Mouse (Mus musculus) forebrain, embryonic 10.5 days (tissue): Measurements from ENCODE around the gene Naaladl1. TPM values are rescaled to one million over a fixed set of nuclear protein-coding genes. Genes with fewer than 3 reads are reported as not detected.
"Not testable (repeated sequence)": the region's sequence is repeated elsewhere in the genome, so short reads cannot be mapped to it uniquely, and the experiment has no call there.

ENCODE experiments used
- DNase-seq: peaks from one replicate; pipeline ENCODE4 v3.0.0-alpha.2; 2017; ENCODE audit warnings: low spot score; ENCODE audit errors: extremely low spot score
- H3K27ac ChIP-seq: fragments of 300-500 bp; sonication (generic); 2 replicates; pipeline ENCODE4 v1.5.1; 2016; ENCODE audit warnings: mild to moderate bottlenecking
- H3K27me3 ChIP-seq: fragments of 300-500 bp; sonication (generic); 2 replicates; pipeline ENCODE4 v1.6.1; 2016; ENCODE audit warnings: mild to moderate bottlenecking; ENCODE audit not compliant: poor library complexity, severe bottlenecking
- H3K36me3 ChIP-seq: fragments of 300-500 bp; sonication (generic); replicated peaks from 2 replicates; pipeline ENCODE4 v1.6.1; 2016; ENCODE audit warnings: mild to moderate bottlenecking, moderate library complexity
- H3K4me1 ChIP-seq: fragments of 300-500 bp; sonication (generic); 2 replicates; pipeline ENCODE4 v1.6.1; 2016
- H3K4me3 ChIP-seq: fragments of 300-500 bp; sonication (generic); 2 replicates; pipeline ENCODE4 v1.5.1; 2016; ENCODE audit warnings: mild to moderate bottlenecking, moderate library complexity
- H3K9me3 ChIP-seq: fragments of 300-500 bp; sonication (generic); 2 replicates; pipeline ENCODE4 v1.6.1; 2016; ENCODE audit warnings: mild to moderate bottlenecking, moderate library complexity
- WGBS: fragments of 180-500 bp; shearing (Covaris S2); methylation state at CpG from one replicate; pipeline ENCODE4 v1.1.7; 2016; 5-methylcytosine and 5-hydroxymethylcytosine counted together
- polyA plus RNA-seq: library from polyadenylated mRNA; unstranded; fragments of >200 nt; fragmentation: Nextera tagmentation; extraction: Ambion mirVana; gene quantifications from 2 replicates; pipeline ENCODE4 v1.2.1, GENCODE M21; 2016

Naaladl1 gene
- polyA plus RNA-seq, 1 experiment from 2014 or later, result 0.88 TPM

GRCm38 (mm10) chr19:6126289-6126688, 20.7 kb downstream of the Naaladl1 start:
- H3K4me3 ChIP-seq, result no peak overlapping the region
- no peaks in the 10 kb centered on the region for H3K27me3 ChIP-seq
- H3K4me1 ChIP-seq, result peaks cover 27% of the 10 kb centered on the region
- 0 out of 2 replicates have a peak, but pooled peaks cover 3% of the 10 kb centered on the region for H3K36me3 ChIP-seq
- no peak for DNase-seq
- H3K9me3 ChIP-seq, result no peaks in the 10 kb centered on the region
- H3K27ac ChIP-seq, result no peak overlapping the region
- WGBS, result 31% methylated on average over 4 of the region's 4 CpGs

GRCm38 (mm10) chr19:6126789-6127580, 21.4 kb downstream of the Naaladl1 start:
- Histone ChIP-seq H3K4me1 (peaks cover 24% of the 10 kb centered on the region), H3K36me3 (no peaks in the 10 kb centered on the region), H3K27me3 (no peaks in the 10 kb centered on the region), H3K27ac (peak overlapping the region; percentile 88), H3K9me3 (no peaks in the 10 kb centered on the region), H3K4me3 (peak overlapping the region; percentile 64)
- DNase-seq, result no peak
- WGBS, result 79% methylated on average over 10 of the region's 10 CpGs

GRCm38 (mm10) chr19:6127760-6128341, 22.3 kb downstream of the Naaladl1 start, which contains the start of gene Snx15:
TSS of gene Snx15 (minus strand) at chr19:6128304.
- Histone ChIP-seq H3K4me3 (peak within 1 kb of the TSS; percentile 64), H3K4me1 (peaks cover 23% of the 10 kb centered on the region), H3K27ac (peak within 1 kb of the TSS; percentile 88), H3K27me3 (no peaks in the 10 kb centered on the region), H3K36me3 (no peaks in the 10 kb centered on the region), H3K9me3 (no peaks in the 10 kb centered on the region)
- DNase-seq, result peak; percentile 91
- under 1% methylated on average over 32 of the region's 32 CpGs for WGBS

DNA sequence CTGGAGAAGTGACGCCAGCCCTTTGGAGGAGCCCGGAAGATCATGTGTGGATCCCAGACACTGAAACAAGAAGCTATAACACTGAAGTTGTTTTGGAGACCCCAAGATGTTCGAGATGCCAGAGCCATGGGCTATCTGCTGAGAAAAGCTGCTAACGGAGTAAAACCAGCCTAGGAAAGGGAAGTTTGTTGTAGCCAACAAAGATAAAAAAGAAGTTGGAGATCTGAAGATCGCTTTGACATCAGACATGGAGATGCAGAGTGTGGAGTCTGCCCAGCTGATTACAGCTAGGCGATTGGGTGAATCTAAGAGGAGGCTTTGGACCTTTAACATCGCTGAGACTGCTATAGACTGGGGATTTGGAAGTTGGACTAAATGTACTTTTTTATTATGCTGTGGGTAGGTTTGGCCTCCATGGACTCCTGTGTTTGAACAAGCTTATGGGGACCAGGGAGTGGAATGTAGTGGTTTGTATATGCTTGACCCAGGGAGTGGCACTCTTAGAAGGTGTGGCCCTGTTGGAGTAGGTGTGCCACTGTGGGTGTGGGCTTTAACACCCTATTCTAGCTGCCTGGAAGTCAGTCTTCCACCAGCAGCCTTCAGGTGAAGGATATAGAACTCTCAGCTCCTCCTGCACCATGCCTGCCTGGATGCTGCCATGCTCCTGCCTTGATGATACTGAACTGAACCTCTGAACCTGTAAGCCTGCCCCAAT, 25.0 kb downstream of the Naaladl1 start:
- Histone ChIP-seq H3K36me3 (peaks cover 22% of the 10 kb centered on the region), H3K4me1 (peaks cover 35% of the 10 kb centered on the region)
- not testable (repeated sequence) for H3K27me3 ChIP-seq, H3K27ac ChIP-seq, DNase-seq, H3K4me3 ChIP-seq, H3K9me3 ChIP-seq
- 81% methylated on average over 7 of the region's 7 CpGs for WGBS

DNA sequence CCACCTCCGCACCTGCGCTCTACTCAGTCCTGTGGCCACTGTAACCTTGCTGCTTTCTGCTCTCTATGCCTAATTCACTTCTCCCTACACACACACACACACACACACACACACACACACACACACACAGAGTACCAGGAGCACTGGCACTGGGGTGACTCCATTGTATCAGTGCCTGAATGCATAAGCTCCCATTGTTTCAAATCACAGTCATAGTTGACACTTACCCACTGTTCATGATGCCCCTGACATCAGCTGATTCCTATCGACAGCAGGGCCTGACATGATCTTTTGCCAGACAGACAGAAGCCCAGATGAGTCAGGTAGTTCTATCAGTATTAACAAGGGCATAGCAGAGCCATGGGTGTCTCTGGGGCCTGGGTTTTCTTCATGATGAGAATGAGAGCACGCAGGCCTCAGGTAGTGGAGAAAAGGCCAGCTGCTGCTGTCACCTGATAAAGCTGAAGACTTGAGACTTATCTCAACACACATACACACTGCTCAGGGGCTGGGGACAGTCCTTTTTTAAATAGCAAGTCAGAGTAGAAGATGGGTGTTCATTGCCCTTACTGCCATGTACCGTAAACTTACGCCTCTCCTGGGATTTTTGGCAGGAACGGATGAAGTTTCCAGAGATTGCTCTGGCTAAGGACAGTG, 26.7 kb downstream of the Naaladl1 start:
- Histone ChIP-seq H3K4me1 (peaks cover 45% of the 10 kb centered on the region), H3K9me3 (no peaks in the 10 kb centered on the region), H3K27me3 (no peaks in the 10 kb centered on the region), H3K36me3 (peaks cover 39% of the 10 kb centered on the region), H3K4me3 (no peak overlapping the region), H3K27ac (peak overlapping the region; percentile 48; the same call in 1 of the 2 replicates)
- 89% methylated on average over 7 of the region's 7 CpGs for WGBS
- no peak for DNase-seq

DNA sequence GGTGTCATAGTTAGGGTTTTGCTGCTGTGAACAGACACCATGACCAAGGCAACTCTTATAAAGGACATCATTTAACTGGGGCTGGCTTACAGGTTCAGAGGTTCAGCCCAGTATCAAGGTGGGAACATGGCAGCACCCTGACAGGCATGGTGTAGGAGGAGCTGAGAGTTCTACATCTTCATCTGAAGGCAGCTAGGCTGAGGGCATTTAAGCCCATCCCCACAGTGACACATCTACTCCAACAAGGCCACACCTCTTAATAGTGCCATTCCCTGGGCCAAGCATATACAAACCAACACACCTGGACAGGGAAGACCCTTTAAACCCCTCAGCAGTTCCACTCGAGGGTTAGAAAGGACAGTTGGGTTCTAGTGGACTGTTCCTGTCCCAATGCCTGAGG, 27.6 kb downstream of the Naaladl1 start:
- H3K4me3 ChIP-seq, H3K27me3 ChIP-seq, H3K9me3 ChIP-seq, DNase-seq, H3K27ac ChIP-seq: not testable (repeated sequence)
- WGBS, result 66% methylated on average over 1 of the region's 1 CpGs
- Histone ChIP-seq H3K4me1 (peaks cover 39% of the 10 kb centered on the region), H3K36me3 (peaks cover 48% of the 10 kb centered on the region)

- no peaks in the 10 kb centered on the region for H3K27me3 ChIP-seq
- peaks cover 50% of the 10 kb centered on the region for H3K4me1 ChIP-seq
- no peak overlapping the region for H3K4me3 ChIP-seq
- WGBS, result 84% methylated on average over 3 of the region's 3 CpGs
- no peak for DNase-seq
- no peak overlapping the region for H3K27ac ChIP-seq
- H3K9me3 ChIP-seq, result no peaks in the 10 kb centered on the region
- H3K36me3 ChIP-seq, result peaks cover 53% of the 10 kb centered on the region
These were observed 30.8 kb downstream of the Naaladl1 start for GRCm38 (mm10) chr19:6136397-6136796.

DNA sequence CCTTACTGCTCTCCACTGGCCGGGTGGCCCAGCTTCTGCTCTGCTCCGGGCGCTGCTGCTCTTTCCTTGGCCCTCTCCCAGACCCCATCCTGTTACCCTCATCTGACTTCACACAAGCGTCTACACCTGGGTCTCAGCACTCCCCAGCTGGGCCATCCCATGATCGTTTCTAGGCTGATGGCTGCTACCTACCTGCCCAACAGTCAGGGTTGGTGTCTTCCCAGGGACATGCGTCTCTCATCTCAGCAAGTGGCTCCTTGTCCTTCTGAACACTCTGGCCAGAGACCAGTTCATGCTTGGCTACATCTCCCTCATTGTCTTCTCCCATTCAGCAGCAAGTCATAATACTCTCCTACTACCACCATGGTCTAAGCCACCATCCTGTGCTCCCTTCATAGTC, 34.1 kb downstream of the Naaladl1 start:
- peaks cover 40% of the 10 kb centered on the region for H3K36me3 ChIP-seq
- DNase-seq, result no peak
- no peaks in the 10 kb centered on the region for H3K27me3 ChIP-seq
- no peaks in the 10 kb centered on the region for H3K9me3 ChIP-seq
- peak overlapping the region; percentile 75 for H3K4me3 ChIP-seq
- H3K4me1 ChIP-seq, result peaks cover 40% of the 10 kb centered on the region
- peak overlapping the region; percentile 98; the same call in 1 of the 2 replicates for H3K27ac ChIP-seq
- WGBS, result 91% methylated on average over 6 of the region's 6 CpGs

- H3K4me3 ChIP-seq, result peak overlapping the region; percentile 75
- peak overlapping the region; percentile 98 for H3K27ac ChIP-seq
- 10% methylated on average over 16 of the region's 16 CpGs for WGBS
- peaks cover 33% of the 10 kb centered on the region for H3K36me3 ChIP-seq
- no peak for DNase-seq
- H3K27me3 ChIP-seq, result no peaks in the 10 kb centered on the region
- H3K4me1 ChIP-seq, result peaks cover 34% of the 10 kb centered on the region
- H3K9me3 ChIP-seq, result no peaks in the 10 kb centered on the region
These were observed 34.7 kb downstream of the Naaladl1 start for GRCm38 (mm10) chr19:6140374-6140677.

GRCm38 (mm10) chr19:6140678-6141393, 35.3 kb downstream of the Naaladl1 start, which contains the start of gene Batf2:
TSS of gene Batf2 (plus strand) at chr19:6140983.
- Histone ChIP-seq H3K9me3 (no peaks in the 10 kb centered on the region), H3K4me1 (peaks cover 29% of the 10 kb centered on the region), H3K4me3 (peak within 1 kb of the TSS; percentile 75), H3K27me3 (no peaks in the 10 kb centered on the region), H3K27ac (peak within 1 kb of the TSS; percentile 98), H3K36me3 (peaks cover 28% of the 10 kb centered on the region)
- WGBS, result under 1% methylated on average over 68 of the region's 68 CpGs
- peak; percentile 97 for DNase-seq

- under 1% methylated on average over 15 of the region's 15 CpGs for WGBS
- H3K4me1 ChIP-seq, result peaks cover 23% of the 10 kb centered on the region
- peak; percentile 84 for DNase-seq
- H3K4me3 ChIP-seq, result peak within 1 kb of the TSS; percentile 75
- H3K9me3 ChIP-seq, result no peaks in the 10 kb centered on the region
- H3K36me3 ChIP-seq, result peaks cover 23% of the 10 kb centered on the region
- H3K27me3 ChIP-seq, result no peaks in the 10 kb centered on the region
- H3K27ac ChIP-seq, result peak within 1 kb of the TSS; percentile 98
These were observed 35.8 kb downstream of the Naaladl1 start, which contains the start of gene Arl2 for GRCm38 (mm10) chr19:6141394-6141749. TSS of gene Arl2 (minus strand) at chr19:6141548.

GRCm38 (mm10) chr19:6144842-6145241, 39.3 kb downstream of the Naaladl1 start:
- no peak for DNase-seq
- WGBS, result 83% methylated on average over 5 of the region's 5 CpGs
- H3K4me3 ChIP-seq, result no peak overlapping the region
- H3K9me3 ChIP-seq, result no peaks in the 10 kb centered on the region
- peaks cover 16% of the 10 kb centered on the region for H3K4me1 ChIP-seq
- no peaks in the 10 kb centered on the region for H3K27me3 ChIP-seq
- H3K36me3 ChIP-seq, result no peaks in the 10 kb centered on the region
- H3K27ac ChIP-seq, result no peak overlapping the region
